Mouse (Mus musculus) macrophage (primary cell): ENCODE results near the gene Slc8a1. TPM values are rescaled to one million over a fixed set of nuclear protein-coding genes. Genes with fewer than 3 reads are reported as not detected.

Source experiments
- H3K27ac ChIP-seq: fragments of 350-480 bp; formaldehyde crosslinking; 2 replicates; pipeline ENCODE4 v1.9.0; 2021
- H3K36me3 ChIP-seq: fragments of 350-480 bp; formaldehyde crosslinking; 2 replicates; pipeline ENCODE4 v1.9.0; 2021; ENCODE audit errors: inconsistent target
- H3K4me3 ChIP-seq: fragments of 350-480 bp; formaldehyde crosslinking; 2 replicates; pipeline ENCODE4 v1.9.0; 2021; ENCODE audit errors: inconsistent target
- H3K79me2 ChIP-seq: fragments of 350-480 bp; formaldehyde crosslinking; 2 replicates; pipeline ENCODE4 v1.9.0; 2021; ENCODE audit errors: inconsistent target
- WGBS: methylation state at CpG from one replicate; pipeline ENCODE4 v1.1.7; 2026; ENCODE audit warnings: inconsistent platforms; ENCODE audit not compliant: missing documents; 5-methylcytosine and 5-hydroxymethylcytosine counted together
- polyA plus RNA-seq: library from polyadenylated mRNA; stranded (reverse); fragments of 250-400 nt; gene quantifications from 3 replicates; pipeline ENCODE4 v1.2.4, GENCODE M21; 2018; ENCODE audit warnings: inconsistent platforms

Gene Slc8a1
- polyA plus RNA-seq, 1 experiment from 2014 or later, result 26.8 TPM

GRCm38 (mm10) chr17:81652958-81653357 is 85.2 kb downstream of the Slc8a1 start:
- H3K4me3 ChIP-seq, result no peak overlapping the region
- 0 out of 2 replicates have a peak, but pooled peaks cover 9% of the 10 kb centered on the region for H3K36me3 ChIP-seq
- no peak overlapping the region for H3K27ac ChIP-seq
- WGBS, result 20% methylated on average over 1 of the region's 1 CpGs
- H3K79me2 ChIP-seq, result peaks cover 77% of the 10 kb centered on the region; the same call in 1 of the 2 replicates

- H3K36me3 ChIP-seq, result no peaks in the 10 kb centered on the region
- 48% methylated on average over 2 of the region's 2 CpGs for WGBS
- H3K27ac ChIP-seq, result peak overlapping the region; percentile 5; the same call in 1 of the 2 replicates
- H3K79me2 ChIP-seq, result peaks cover 73% of the 10 kb centered on the region; the same call in 1 of the 2 replicates
- no peak overlapping the region for H3K4me3 ChIP-seq
Measured at GRCm38 (mm10) chr17:81636822-81637221, 101.4 kb downstream of the Slc8a1 start.

GRCm38 (mm10) chr17:81630471-81630870 is 107.7 kb downstream of the Slc8a1 start:
- H3K36me3 ChIP-seq, result no peaks in the 10 kb centered on the region
- H3K4me3 ChIP-seq, result no peak overlapping the region
- H3K27ac ChIP-seq, result no peak overlapping the region
- WGBS, result 71% methylated on average over 2 of the region's 2 CpGs
- peaks cover 33% of the 10 kb centered on the region; the same call in 1 of the 2 replicates for H3K79me2 ChIP-seq

GRCm38 (mm10) chr17:81621188-81621644 is 117.0 kb downstream of the Slc8a1 start:
- H3K36me3 ChIP-seq, result no peaks in the 10 kb centered on the region
- H3K79me2 ChIP-seq, result no peaks in the 10 kb centered on the region; the same call in 1 of the 2 replicates
- H3K4me3 ChIP-seq, result no peak overlapping the region
- H3K27ac ChIP-seq, result no peak overlapping the region
- 94% methylated on average over 2 of the region's 2 CpGs for WGBS

- peaks cover 5% of the 10 kb centered on the region; the same call in 1 of the 2 replicates for H3K79me2 ChIP-seq
- WGBS, result 36% methylated on average over 5 of the region's 5 CpGs
- H3K36me3 ChIP-seq, result no peaks in the 10 kb centered on the region
- no peak overlapping the region for H3K27ac ChIP-seq
- no peak overlapping the region for H3K4me3 ChIP-seq
Measured at GRCm38 (mm10) chr17:81618461-81618860, 119.7 kb downstream of the Slc8a1 start.

GRCm38 (mm10) chr17:81616326-81616725 is 121.9 kb downstream of the Slc8a1 start:
- Histone ChIP-seq H3K36me3 (no peaks in the 10 kb centered on the region), H3K4me3 (no peak overlapping the region), H3K79me2 (peaks cover 5% of the 10 kb centered on the region; the same call in 1 of the 2 replicates), H3K27ac (no peak overlapping the region)
- 95% methylated on average over 4 of the region's 4 CpGs for WGBS

- peaks cover 5% of the 10 kb centered on the region; the same call in 1 of the 2 replicates for H3K79me2 ChIP-seq
- 63% methylated on average over 8 of the region's 8 CpGs for WGBS
Measured at GRCm38 (mm10) chr17:81615391-81615790, 122.8 kb downstream of the Slc8a1 start.

GRCm38 (mm10) chr17:81607515-81607914 is 130.7 kb downstream of the Slc8a1 start:
- Histone ChIP-seq H3K36me3 (no peaks in the 10 kb centered on the region), H3K79me2 (no peaks in the 10 kb centered on the region), H3K4me3 (no peak overlapping the region), H3K27ac (no peak overlapping the region)
- 97% methylated on average over 3 of the region's 3 CpGs for WGBS

More at GRCm38 (mm10) chr17:81615391-81615790, 122.8 kb downstream of the Slc8a1 start:
- no peaks in the 10 kb centered on the region for H3K36me3 ChIP-seq
- no peak overlapping the region for H3K27ac ChIP-seq
- H3K4me3 ChIP-seq, result no peak overlapping the region

- no peak overlapping the region for H3K4me3 ChIP-seq
- no peaks in the 10 kb centered on the region for H3K36me3 ChIP-seq
- 85% methylated on average over 2 of the region's 2 CpGs for WGBS
- H3K79me2 ChIP-seq, result no peaks in the 10 kb centered on the region
- no peak overlapping the region for H3K27ac ChIP-seq
Measured at GRCm38 (mm10) chr17:81606084-81606483, 132.1 kb downstream of the Slc8a1 start.

GRCm38 (mm10) chr17:81605219-81605660 is 132.9 kb downstream of the Slc8a1 start:
- no peak overlapping the region for H3K4me3 ChIP-seq
- no peak overlapping the region for H3K27ac ChIP-seq
- H3K36me3 ChIP-seq, result no peaks in the 10 kb centered on the region
- no peaks in the 10 kb centered on the region for H3K79me2 ChIP-seq
- WGBS, result 96% methylated on average over 4 of the region's 4 CpGs

- no peaks in the 10 kb centered on the region for H3K79me2 ChIP-seq
- H3K36me3 ChIP-seq, result no peaks in the 10 kb centered on the region
- H3K4me3 ChIP-seq, result no peak overlapping the region
- 52% methylated on average over 2 of the region's 2 CpGs for WGBS
- no peak overlapping the region for H3K27ac ChIP-seq
Measured at GRCm38 (mm10) chr17:81599072-81599471, 139.1 kb downstream of the Slc8a1 start.

GRCm38 (mm10) chr17:81589791-81590190 is 148.4 kb downstream of the Slc8a1 start:
- 97% methylated on average over 7 of the region's 7 CpGs for WGBS
- H3K27ac ChIP-seq, result no peak overlapping the region
- H3K4me3 ChIP-seq, result no peak overlapping the region
- H3K79me2 ChIP-seq, result no peaks in the 10 kb centered on the region
- no peaks in the 10 kb centered on the region for H3K36me3 ChIP-seq

GRCm38 (mm10) chr17:81586759-81587158 is 151.4 kb downstream of the Slc8a1 start:
- H3K27ac ChIP-seq, result no peak overlapping the region
- 94% methylated on average over 5 of the region's 5 CpGs for WGBS
- no peak overlapping the region for H3K4me3 ChIP-seq
- H3K79me2 ChIP-seq, result no peaks in the 10 kb centered on the region
- no peaks in the 10 kb centered on the region for H3K36me3 ChIP-seq

GRCm38 (mm10) chr17:81579728-81580425 is 158.3 kb downstream of the Slc8a1 start:
- 53% methylated on average over 9 of the region's 10 CpGs for WGBS
- no peak overlapping the region for H3K27ac ChIP-seq
- H3K4me3 ChIP-seq, result no peak overlapping the region
- H3K79me2 ChIP-seq, result no peaks in the 10 kb centered on the region
- H3K36me3 ChIP-seq, result no peaks in the 10 kb centered on the region

- H3K36me3 ChIP-seq, result no peaks in the 10 kb centered on the region
- H3K27ac ChIP-seq, result no peak overlapping the region
- WGBS, result 95% methylated on average over 2 of the region's 3 CpGs
- no peak overlapping the region for H3K4me3 ChIP-seq
- H3K79me2 ChIP-seq, result no peaks in the 10 kb centered on the region
Measured at GRCm38 (mm10) chr17:81576893-81577292, 161.3 kb downstream of the Slc8a1 start.
